Mouse (Mus musculus): Measurements from ENCODE around the gene Kctd4. TPM values are rescaled to one million over a fixed set of nuclear protein-coding genes. Genes with fewer than 3 reads are reported as not detected.

The Kctd4 gene
- polyA plus RNA-seq, 1 experiment, result not detected

- no peak for DNase-seq (ENCODE audit: low read depth, low spot score)
Observed at GRCm38 (mm10) chr14:75985112-75985511, 30.3 kb downstream of the Kctd4 start.

GRCm38 (mm10) chr14:75986878-75987483 lies 32.2 kb downstream of the Kctd4 start:
- no peak for DNase-seq (ENCODE audit: low read depth, low spot score)
- WGBS, result 71% methylated on average over 7 of the region's 7 CpGs

More at GRCm38 (mm10) chr14:75985112-75985511, 30.3 kb downstream of the Kctd4 start:
- WGBS, result 50% methylated on average over 4 of the region's 4 CpGs

DNA sequence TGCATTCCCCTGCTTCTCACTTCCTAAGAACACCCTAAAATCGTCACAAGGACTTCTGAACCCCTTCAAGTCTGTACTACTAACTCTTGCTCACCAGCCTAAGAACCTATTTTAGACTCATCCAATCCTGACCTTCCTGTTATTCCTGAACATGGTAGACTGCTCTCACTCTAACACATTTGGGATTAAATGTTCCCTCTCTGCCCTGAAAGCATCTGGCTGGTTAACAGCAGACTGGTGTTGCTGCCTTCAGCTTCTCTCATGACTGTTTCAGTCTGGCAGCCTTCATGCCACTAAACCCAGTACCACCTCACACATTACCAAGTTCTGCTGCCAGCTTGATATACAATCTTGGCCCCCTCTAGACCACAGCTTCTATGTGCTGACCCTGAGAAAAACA lies 34.4 kb downstream of the Kctd4 start:
- no peak for DNase-seq (ENCODE audit: low read depth, low spot score)
- WGBS, result 92% methylated on average over 1 of the region's 1 CpGs

DNA sequence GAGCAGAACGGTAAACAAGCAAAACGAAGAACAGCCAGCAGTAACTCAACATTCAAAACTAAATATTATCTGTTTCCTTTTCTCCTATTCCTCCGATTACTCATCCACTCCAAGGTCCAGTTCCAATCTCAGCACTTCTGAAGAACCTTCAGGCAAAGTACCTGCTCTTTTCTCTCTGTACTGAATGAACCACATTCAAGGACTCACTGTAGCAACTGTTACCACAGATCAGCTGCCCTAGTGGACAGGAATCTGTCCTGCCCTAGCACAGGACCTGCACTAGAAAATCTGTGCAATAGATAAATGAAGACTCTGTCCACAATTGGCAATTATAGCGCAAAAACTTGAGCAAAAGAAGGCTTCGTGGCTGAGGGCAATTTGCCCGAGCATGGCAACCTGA lies 36.1 kb downstream of the Kctd4 start:
- WGBS, result 92% methylated on average over 6 of the region's 6 CpGs
- DNase-seq (ENCODE audit: low read depth, low spot score), result no peak

- no peak for DNase-seq (ENCODE audit: low read depth, low spot score)
- 91% methylated on average over 4 of the region's 4 CpGs for WGBS
Observed at GRCm38 (mm10) chr14:75992371-75992770, 37.6 kb downstream of the Kctd4 start.

DNA sequence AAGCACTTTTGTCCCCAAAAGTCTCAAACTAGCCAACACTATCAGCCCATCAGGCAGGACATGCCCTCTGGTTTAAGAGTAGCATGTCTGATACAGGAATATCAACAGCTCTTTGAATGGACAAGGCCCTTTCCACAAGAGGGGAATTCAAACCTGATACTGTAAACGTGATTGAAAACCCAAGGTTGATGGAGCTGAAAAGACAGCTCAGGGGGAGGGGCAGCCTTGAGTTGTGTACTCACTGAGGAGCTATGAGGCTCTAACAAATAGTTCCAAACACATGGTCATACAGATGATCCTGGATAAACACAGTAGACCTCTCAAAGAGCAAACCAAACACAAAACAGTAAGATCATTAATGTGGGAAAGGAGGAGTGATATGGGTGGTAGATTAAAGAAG lies 43.3 kb downstream of the Kctd4 start:
- WGBS, result 66% methylated on average over 1 of the region's 1 CpGs

DNA sequence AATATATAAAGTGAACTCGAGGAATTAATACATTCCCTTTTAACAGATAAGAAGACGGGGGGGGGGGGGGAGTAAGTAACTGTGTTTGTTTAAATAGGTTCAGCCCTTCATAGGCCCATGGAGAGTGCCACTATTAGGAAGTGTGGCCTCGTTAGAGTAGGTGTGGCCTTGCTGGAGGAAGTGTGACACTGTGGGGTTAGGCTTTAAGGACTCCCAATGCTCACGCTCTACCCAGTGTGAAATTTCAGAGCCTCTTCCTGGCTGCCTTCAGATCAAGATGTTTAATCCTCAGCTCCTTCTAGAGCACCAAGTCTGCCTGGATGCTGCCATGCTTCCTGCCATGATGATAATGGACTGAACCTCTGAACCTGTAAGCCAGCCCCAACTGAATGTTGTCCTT lies 47.0 kb downstream of the Kctd4 start:
- 57% methylated on average over 4 of the region's 4 CpGs for WGBS
- no peak for DNase-seq (ENCODE audit: low read depth, low spot score)

More for the DNA sequence above, 43.3 kb downstream of the Kctd4 start:
- DNase-seq (ENCODE audit: low read depth, low spot score), result no peak

GRCm38 (mm10) chr14:76005011-76005410 lies 50.2 kb downstream of the Kctd4 start:
- 91% methylated on average over 4 of the region's 4 CpGs for WGBS
- no peak for DNase-seq (ENCODE audit: low read depth, low spot score)

DNA sequence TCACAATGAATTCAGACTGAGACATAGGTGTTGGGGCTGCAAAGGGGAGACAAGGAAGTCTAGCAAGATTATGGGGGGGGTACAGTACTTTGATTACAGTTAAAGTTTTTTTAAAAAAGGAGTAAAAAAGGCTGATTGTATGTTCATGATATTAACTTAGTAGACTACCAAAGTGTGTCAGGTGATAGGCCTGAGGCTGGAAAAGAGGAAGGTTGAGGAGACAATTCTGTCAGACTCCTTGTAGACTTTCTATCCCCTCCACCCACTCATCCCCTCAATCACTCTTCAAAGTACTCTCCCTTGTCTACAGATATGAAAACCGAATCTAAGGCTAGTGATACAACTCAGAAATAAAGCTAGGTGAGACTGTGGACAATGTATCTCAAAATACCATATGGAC lies 53.4 kb downstream of the Kctd4 start:
- 87% methylated on average over 1 of the region's 1 CpGs for WGBS
- no peak for DNase-seq (ENCODE audit: low read depth, low spot score)

DNA sequence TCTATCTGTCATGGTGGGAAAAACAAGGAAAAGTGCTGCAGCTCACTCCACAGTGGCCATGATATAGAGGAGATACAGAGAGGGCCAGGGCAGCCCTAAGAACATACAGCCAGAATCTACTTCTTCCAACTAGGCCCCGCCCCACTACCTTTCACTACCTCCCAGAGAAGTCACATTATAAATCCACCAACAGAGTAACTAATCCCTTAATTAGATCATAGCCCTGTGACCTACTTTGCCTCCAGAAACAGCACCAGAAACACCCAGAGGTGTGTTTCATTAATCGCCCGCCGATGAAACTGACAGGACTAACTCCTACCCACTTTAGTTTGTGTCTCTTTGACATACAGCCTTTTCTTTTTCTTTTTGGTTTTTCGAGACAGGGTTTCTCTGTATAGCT lies 54.4 kb downstream of the Kctd4 start:
- no peak for DNase-seq (ENCODE audit: low read depth, low spot score)
- WGBS, result 53% methylated on average over 5 of the region's 5 CpGs

- under 1% methylated on average over 67 of the region's 67 CpGs for WGBS
- DNase-seq (ENCODE audit: low read depth, low spot score), result peak; percentile 76
Observed at GRCm38 (mm10) chr14:76010102-76011061, 55.6 kb downstream of the Kctd4 start, which contains the start of gene Gtf2f2. Gtf2f2 (minus strand) TSS chr14:76010865.

- 31% methylated on average over 7 of the region's 7 CpGs for WGBS
- DNase-seq (ENCODE audit: low read depth, low spot score), result no peak
Observed at GRCm38 (mm10) chr14:76011062-76011457, 56.3 kb downstream of the Kctd4 start.

GRCm38 (mm10) chr14:76014331-76014730 lies 59.5 kb downstream of the Kctd4 start:
- DNase-seq (ENCODE audit: low read depth, low spot score), result no peak
- 51% methylated on average over 2 of the region's 2 CpGs for WGBS

Other genes starting within 250 kb of the Kctd4 start
- 9.8 and 12.9 TPM in 2 replicates for gene Cog3, start 200.5 kb upstream of the Kctd4 start, polyA plus RNA-seq (2012; rRNA removed)
- gene Slc25a30, start 168.0 kb upstream of the Kctd4 start, polyA plus RNA-seq (2012; rRNA removed), result 2.4 and 2.9 TPM in 2 replicates
- 1,475 and 1,792 TPM in 2 replicates for gene Tpt1, start 109.9 kb upstream of the Kctd4 start, polyA plus RNA-seq (2012; rRNA removed)
- gene Gtf2f2, start 55.9 kb downstream of the Kctd4 start, polyA plus RNA-seq (2012; rRNA removed), result 3.9 and 4.1 TPM in 2 replicates
- gene Gpalpp1, start 155.8 kb downstream of the Kctd4 start, polyA plus RNA-seq (2012; rRNA removed), result 3.3 and 4.0 TPM in 2 replicates
- gene Nufip1, start 155.9 kb downstream of the Kctd4 start, polyA plus RNA-seq (2012; rRNA removed), result 2.1 and 2.9 TPM in 2 replicates

Measured in large intestine, adult 2 months (tissue).